Mouse (Mus musculus): ENCODE data around the gene Spata31d1d.
"Not testable (repeated sequence)": the region's sequence is repeated elsewhere in the genome, so short reads cannot be mapped to it uniquely, and the experiment has no call there.

Spata31d1d gene

DNA sequence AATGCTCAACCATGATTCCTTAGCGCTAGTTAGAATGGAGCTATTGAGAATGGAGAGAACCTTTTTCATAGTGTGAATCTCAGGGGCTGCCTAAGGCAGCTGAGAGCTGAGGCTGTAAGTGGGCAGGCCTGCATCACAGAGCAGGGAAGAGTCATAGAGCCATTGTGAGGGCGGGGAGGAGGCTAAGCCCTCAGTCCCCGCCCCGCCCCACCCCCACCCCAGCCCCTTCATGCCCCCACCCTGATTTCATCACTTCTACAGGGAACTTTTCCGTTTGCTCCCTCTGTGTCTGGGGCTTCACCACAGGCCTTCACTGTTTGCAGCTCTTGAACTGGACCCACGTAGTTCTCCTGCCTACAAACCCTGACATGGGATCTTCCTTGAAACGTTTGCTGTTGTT, at the start of gene Spata31d1d:
Gene Spata31d1d, minus strand, starts transcription at position 101 of the 400 bp plus-strand sequence.
- DNase-seq, result no peak

DNA sequence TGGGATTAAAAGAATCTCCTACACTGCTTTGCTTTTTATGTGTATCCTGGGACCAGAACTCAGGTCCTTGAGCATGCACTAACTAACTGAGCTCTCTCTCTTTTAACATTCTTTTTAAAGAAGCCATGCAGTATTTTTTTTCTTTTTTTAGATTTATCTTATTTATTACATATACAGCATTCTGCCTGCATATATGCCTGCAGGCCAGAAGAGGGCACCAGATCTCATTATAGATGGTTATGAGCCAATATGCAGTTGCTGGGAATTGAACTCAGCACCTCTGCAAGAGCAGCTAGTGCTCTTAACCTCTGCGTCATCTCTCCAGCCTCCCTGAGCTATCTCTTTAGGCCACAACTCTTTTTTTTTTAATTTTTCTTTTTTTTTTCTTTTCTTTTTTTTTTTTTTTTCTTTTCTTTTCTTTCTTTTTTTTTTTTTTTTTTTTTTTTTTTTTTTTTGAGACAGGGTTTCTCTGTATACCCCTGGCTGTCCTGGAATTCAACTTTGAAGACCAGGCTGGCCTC, 48.3 kb upstream of the Spata31d1d start:
- DNase-seq, result not testable (repeated sequence)

DNA sequence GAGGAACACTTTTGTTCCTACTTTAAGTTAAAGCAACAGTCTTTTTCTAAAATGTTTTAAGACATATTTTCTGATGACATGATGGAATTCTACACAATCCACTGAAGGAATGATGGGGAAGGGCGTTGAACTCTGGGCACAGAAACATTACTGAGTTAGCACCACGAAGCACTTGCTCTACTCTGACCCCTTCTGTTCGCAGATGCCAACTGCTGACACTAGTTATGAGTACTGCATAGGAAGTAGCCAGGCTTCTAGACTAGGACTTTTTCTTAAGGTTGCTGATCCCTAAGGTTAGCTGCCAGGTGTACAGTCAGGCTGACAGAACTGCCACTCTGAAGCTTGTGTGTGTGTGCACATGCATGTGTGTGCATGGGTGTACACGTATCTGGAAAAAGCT, 47.7 kb upstream of the Spata31d1d start:
- DNase-seq, result no peak

DNA sequence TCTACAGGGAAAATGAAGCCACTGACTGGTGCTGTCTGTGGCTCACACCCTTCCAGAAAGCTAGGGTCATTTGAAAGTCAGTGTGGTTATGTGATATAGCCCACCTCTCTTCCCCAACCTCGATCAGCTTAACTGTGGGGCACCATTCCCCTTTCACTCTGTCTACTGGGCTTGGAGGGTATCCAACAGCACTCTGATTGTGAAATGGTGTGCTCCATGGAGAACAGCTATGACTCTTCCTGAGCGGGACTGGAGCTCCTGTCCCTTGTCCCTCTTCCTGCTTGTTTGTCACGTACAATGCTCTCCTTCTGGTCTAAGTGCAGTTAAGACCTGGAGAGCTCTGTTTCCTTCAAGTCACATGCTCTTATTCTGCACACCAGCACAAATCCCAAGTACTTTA, 43.6 kb upstream of the Spata31d1d start:
- no peak for DNase-seq

DNA sequence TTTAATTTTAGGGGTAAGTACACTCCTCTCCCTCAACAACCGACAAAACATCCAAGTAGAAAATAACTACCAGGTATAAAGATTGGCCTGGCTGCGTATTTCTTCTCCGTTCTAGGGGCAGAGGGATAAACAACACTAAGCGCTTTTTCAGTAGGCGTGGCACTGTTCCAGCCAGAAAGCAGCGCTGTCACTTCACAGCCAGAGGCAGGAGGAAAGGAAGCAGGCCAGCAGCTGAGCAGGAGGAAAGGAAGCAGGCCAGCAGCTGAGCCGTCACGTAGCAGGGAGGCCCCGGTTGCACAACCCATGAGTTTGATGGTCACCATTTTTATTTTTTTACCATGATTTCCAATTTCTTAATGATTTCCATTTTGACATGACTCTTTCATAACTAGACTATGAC, 39.7 kb upstream of the Spata31d1d start:
- peak; percentile 37 for DNase-seq

DNA sequence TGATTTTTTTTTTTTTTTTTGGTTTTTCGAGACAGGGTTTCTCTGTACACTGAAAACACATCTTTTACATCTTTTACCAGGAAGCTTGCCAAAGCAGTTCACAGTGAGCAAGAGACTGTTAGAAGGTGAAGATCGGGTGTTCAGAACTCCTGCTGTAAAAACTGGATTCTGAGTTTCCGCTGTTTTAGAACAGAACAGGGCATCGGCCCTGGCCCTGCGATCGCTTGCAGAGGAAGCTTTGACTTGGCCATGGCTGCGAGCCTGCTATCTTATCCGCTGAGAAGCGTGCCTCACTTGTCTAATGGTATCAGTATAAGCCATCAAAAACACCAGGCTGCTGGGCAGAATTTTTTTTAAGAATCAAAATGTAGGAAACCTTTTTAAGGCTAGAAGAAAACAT, 39.3 kb upstream of the Spata31d1d start:
- peak; percentile 13 for DNase-seq

DNA sequence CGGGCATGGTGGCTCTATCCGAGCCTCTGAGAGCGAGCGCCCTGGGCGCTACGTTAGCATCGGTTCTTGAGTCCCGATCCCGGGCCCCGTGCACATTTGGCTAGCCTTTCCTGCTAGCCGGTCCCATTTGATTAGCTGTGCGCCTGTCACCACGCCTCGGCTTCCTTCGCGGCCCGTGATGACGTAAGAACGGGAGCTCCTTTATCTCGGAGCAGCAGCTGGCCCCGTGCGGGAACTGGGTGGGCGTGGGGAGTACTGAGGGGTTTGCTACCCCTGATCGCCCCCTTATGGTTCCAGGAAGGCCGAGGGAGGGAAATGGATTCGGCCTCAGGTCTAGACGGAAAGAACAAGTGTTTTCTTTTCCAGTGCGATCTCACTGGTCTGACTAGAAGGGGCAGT, 38.6 kb upstream of the Spata31d1d start:
- peak; percentile 82 for DNase-seq

DNA sequence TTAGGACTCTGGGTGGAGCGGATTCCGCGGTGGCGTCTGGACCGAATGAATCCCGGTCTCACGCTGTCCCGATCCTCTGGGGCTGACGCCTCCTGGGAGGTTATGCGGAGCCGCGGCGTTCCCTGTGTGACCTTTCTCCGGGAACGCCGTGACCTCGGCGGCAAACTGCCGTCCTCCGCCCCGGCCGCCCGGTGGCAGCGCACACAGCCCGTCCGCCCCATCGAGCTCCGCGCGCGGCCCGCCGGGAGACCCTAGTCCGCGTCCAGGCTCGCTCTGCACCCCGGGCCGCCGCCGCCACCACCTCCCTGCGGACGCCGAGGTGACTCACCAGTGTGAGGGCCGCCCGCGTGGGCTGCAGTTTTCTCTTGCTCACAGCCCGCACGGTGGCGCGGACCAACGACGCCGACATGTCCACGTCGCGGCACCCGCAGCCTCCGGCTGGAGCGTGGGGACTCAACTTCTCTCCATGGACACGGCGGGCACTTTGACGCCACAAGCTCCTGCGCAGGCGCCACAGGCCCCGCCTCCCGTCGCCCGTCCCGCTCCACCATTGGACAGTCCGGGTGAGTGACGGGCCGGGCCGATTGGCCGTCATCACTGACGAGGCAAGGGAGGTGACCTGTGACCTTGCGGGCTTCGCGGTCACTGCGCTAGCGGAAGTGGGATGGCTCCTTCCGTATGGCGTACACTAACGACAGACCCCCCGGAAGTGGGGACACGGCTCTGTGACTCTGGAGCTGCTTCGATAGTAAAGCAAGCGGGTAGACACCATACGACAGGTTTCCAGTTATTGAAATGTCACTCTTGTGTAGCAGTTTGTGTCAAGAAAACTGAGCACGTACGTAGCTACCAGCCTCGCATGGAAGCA, 38.0 kb upstream of the Spata31d1d start, which contains the start of gene Isca1:
Gene Isca1, minus strand, starts transcription at position 515 of the 868 bp plus-strand sequence.
- peak; percentile 99 for DNase-seq

DNA sequence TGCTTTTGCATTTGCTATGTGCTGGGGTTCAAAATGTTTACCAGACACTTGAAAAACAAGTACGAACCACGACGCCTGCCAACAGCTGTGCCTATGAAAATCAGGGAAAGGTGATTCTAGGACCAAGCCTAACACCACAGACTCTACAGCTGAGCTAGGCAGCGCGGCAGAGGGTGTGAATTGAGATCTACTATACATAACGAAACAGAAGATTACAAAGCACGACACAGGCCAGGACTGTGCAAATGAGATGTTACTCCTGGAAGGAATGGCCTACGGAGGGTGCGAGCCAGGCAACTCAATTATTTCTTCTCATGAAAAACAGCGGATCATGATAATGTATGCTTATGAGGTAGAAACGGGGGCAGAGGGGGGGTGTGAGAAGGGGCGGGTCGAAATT, 37.0 kb upstream of the Spata31d1d start:
- no peak for DNase-seq

DNA sequence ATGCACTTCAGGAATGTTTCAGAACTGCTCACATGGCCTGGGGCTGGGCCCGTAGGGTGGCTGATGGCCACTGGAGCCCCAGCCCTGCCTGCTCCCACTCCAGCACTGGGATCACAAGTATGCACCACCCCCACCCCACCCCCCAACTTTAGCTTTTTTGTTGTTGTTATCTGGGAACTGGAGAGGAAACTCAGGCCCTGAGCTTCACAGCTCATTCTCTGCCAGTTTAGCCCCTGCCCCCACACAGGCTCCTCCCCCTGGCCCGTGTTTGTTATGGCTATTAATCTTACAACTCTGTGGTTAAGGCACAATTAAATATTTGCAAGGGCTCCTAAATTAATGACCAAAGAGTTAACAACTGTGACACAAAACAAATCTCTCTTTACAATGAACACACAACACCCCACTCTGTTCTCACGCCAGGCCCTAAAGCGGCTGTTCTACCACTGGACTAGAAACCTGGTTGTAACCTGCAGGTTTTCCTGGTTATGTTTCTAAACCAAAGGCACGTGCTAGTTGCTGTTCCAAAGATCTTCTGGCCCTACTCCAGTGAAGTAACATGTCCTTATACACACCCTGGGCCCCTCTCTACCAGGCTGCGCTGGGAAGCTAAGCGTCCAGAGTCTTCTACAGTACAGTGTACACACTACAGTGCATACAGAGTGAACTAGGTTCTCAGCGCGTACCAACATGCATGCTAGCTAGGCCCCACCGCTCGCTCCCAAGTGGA, 35.4 kb upstream of the Spata31d1d start:
- no peak for DNase-seq

DNA sequence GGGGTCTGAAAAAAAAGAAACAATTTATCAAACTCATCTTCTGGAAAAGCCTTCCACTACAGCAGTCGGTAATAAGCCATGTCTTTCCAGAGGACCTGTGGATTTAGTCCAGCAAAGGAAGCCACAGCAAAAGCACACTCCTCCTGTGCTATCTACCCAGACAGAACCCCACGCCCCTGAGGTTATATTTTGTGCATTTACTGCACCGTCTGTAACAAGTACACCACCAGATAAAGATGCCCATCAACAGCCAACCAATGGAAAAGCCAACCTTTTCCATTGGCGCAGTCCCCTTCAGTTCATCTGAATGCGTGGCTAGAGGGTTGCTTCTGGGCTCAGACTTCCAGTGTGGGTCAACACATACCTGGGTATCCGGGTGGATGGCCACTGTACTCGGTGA, 31.2 kb upstream of the Spata31d1d start:
- DNase-seq, result no peak

DNA sequence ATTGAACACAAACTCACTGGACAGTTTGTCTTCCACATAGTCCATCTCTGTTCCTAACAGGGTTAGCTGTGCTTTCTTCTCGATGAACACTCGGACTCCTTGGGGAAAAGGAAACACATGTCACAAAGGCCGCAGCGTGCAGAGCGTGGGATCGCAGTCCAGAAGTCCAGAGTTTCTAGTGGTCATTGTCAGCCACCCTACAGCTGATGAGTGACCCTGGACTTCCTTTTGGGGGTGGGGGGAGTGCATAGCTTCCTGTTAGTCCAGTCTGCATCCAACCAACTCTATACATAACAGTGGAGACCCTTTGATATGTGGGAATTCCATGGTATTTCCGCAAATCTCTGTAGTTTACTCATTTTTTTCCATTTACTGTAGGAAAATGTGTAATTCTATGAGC, 25.4 kb upstream of the Spata31d1d start:
- no peak for DNase-seq

DNA sequence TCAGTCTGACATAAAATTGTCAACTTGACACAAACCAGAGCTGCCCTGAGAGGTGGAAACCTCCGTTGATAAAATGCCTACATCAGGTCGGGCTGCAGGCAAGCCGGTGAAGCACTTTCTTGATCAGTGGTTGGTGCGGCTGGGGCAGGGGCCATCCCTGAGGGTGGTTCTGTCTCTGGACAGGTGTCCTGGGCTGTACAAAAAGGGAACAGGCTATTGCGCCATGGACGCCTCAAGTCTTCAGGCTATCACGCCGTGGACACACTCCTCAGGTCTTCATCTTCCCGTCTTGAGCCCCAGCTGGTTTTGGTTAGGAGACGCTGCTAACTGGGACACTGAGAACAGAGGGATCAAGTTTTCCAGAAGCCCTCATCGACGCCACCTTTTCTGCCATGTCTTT, 18.8 kb upstream of the Spata31d1d start:
- DNase-seq, result no peak

DNA sequence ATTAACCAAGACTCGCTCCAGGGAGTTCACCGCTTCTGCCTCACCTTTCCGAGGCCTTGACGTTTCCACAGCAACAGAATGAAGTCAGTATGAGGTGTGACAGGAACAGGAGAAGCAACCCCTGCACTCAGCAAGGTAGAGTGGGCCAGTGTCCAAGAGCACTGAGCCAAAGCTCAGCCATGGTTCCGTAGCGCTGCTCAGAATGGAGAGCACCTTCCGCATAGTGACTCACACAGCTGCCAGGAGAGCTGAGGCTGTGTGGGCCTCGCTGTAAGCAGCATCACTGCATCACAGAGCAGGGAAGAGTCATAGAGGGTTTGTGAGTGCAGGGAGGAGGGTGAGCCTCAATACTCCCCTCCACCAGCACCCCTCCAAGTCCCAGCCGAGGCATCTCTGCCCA, 15.2 kb upstream of the Spata31d1d start, which contains the start of gene 1700014D04Rik:
Gene 1700014D04Rik, minus strand, starts transcription at position 42 of the 400 bp plus-strand sequence.
- peak; percentile 71 for DNase-seq

DNA sequence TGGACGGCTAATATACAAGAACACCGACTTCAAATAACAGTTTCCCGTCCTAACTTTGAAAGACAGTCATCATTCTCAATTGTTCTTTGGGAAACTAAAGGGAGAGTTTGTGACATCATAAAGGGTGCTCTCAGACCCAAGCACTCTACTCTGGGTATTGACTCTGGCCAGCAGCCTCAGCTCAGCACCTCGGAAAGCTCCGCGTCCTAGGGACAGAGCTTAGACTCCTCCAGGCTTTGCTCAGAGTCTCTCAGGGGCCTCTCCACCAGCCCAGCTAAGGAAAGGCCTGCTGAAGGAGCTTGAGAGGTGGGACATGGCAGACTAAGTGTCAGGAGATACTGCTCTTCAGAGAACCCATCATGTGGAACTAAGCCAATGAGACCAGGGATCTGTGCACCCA, 14.6 kb upstream of the Spata31d1d start:
- DNase-seq, result no peak

DNA sequence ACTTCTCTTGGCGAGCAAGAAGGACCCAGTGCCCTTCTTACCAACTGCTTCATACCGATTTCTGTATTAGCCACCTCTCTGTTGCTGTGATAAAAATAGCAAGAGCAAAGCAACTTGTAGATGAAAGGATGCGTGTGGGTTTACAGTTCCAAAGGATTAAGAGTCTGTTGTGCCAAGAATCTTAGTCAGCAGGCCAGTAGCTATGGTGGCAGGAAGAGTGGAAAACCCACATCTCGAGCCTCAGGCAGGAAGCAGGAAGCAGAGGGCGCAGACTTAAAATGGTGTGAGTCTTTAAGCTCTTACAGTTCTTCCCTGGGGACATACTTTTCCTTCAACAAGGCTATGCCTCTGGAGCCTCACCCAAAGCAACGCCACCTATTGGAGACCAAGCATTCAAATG, 13.9 kb upstream of the Spata31d1d start:
- no peak for DNase-seq

DNA sequence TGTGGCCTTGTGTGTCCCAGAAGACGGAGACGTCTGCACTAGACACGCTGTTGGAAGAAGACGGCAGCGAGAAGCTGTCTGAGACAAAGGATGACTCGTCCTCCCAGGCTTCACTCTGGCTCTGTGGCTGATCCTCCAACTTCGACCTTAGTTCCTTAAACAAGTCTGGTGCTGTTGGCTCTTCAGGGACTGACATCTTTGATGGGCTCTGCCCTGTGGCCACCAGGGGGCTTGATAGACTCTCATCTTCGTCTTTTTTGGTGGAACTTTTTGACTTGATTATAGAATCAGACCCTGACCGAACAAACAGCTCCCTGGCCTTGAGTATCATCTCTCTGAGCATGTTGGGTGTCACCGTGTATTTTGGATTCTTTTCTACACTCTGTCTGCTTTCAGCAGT, 10.1 kb upstream of the Spata31d1d start:
- no peak for DNase-seq

DNA sequence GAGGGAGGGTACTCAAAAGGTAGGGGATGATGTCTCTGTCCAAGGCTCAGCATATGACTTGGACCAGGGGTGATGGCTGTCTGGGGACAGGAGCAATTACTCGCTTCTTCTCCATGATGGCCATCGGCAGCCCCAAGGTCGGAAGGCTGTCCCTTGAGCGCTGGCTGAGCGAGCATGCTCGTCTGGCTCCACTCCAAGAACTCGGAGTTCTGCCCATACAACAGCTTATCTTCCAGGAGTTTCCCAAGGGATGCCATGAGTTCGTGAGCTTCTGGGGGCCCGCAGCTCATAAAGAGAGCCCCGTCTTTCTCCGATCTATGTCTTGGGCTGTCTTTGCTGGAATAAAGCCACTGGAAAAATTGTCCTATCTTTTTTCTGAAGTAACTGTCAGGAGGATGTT, 9.5 kb upstream of the Spata31d1d start:
- DNase-seq, result no peak

DNA sequence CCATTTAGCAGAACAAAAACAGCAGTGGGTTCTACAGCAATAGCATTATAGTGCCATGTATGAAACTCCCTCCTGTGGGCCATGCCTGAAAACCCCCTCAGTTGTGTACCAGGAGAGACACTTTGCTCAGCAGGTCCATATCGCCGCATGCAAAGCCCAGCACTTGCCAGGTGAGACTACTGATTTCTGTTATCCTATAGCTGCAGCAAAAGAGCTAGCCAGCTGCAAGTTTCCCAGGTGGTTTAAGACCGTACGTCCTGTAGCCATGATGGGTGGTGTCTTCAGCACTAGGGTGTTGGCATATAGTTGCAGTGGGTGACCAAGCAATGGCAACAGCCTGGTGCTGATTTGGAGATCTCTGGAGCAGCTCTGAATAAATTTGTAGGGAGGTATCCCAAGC, 7.8 kb upstream of the Spata31d1d start:
- DNase-seq, result no peak

DNA sequence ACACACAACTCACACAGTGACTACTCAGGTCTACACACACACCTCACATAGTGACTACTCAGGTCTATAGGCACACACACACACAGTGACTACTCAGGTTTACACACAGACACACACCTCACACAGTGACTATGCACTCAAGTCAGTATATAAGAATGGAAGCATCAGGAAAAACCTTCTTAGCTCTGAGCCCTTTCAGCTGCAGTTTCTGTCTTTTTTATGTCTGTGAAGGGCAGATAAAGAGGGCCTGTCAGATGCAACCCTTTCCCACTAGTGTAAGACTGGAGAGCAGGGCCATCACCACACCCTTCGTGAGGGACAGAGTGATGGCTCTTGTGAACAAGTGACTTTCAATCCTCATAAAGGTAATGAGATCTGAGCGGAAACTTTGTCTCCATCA, 6.9 kb upstream of the Spata31d1d start:
- no peak for DNase-seq

DNA sequence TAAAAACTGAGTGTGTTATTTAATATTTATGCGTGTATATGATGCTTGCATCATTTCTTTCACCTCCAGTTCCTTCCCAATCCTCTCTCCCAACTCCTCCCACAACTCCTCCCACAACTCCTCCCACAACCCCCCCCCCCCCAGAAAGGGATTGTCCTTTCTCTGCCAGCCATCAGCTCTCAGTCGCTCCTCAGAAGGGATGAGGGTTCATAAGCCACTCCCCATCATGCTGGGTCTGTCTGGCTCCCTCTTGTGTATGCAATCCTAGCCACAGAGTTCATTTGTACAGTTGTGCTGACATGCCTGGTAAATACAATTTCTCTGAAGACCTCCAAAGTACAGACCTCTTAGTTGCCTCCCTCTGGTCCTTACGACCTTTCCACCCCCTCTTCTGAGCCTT, 3.6 kb upstream of the Spata31d1d start:
- DNase-seq, result no peak

DNA sequence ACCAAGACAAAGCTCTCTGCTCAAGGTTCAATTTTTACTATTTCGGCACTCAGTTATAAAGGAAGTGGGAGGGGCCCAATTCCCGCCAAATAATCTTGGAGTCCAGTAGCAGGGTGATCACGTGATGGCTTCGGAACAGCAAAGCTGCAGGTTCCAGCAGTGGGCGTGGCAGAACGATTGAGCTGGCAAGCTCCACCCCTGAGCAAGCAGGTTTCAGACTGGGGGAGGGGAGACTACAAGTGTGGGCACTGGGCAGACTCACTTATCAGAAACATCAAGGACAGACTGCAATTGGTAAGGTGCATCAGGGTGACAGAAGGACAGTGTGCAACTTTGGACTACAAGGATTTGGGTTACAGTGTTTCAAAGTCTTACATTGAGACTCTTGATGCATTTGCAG, 2.8 kb upstream of the Spata31d1d start:
- not testable (repeated sequence) for DNase-seq

DNA sequence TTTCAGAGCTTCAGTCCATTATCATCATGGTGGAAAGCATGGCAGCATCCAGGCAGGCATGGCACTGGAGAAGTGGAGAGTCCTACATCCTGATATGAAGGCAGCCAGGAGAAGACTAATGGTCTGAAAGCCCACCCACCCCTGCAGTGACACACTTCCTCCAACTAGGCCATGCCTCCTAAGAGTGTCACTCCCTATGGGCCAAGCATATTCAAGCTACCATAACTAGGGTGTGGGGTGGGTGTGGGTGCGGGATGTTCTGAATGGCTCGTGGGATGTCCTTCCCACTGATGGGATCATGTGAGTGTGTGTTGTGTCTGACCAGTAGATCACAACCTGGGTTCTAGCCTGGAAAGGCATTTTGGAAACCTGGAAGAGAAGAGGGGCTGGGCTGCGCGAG, 2.4 kb upstream of the Spata31d1d start:
- DNase-seq, result no peak
